Mouse (Mus musculus) lung, embryonic 16.5 days (tissue): ENCODE results near the gene Tnik. TPM values are rescaled to one million over a fixed set of nuclear protein-coding genes. Genes with fewer than 3 reads are reported as not detected.

Experiments
- ATAC-seq: fragments of 200-750 bp; cut with Nextera tagmentation; 2 replicates; pipeline ENCODE4 v1.8.0; 2017; ENCODE audit warnings: low read depth, mild to moderate bottlenecking, moderate library complexity
- H3K27ac ChIP-seq: fragments of 300-500 bp; sonication (generic); 2 replicates; pipeline ENCODE4 v1.5.1; 2014; ENCODE audit warnings: mild to moderate bottlenecking, control low read depth, low read length
- H3K27me3 ChIP-seq: fragments of 300-500 bp; sonication (generic); 2 replicates; pipeline ENCODE4 v1.6.1; 2014; ENCODE audit warnings: low read depth, low read length, mixed read lengths; ENCODE audit not compliant: control insufficient read depth, insufficient read depth
- H3K36me3 ChIP-seq: fragments of 300-500 bp; sonication (generic); 2 replicates; pipeline ENCODE4 v1.6.1; 2014; ENCODE audit warnings: low read length; ENCODE audit not compliant: control insufficient read depth, insufficient read depth
- H3K4me1 ChIP-seq: fragments of 300-500 bp; sonication (generic); replicated peaks from 2 replicates; pipeline ENCODE4 v1.6.1; 2014; ENCODE audit warnings: low read length, mixed read lengths; ENCODE audit not compliant: control insufficient read depth, insufficient read depth
- H3K4me2 ChIP-seq: fragments of 300-500 bp; sonication (generic); 2 replicates; pipeline ENCODE4 v1.6.1; 2014; ENCODE audit warnings: low read depth, low read length, control low read depth
- H3K4me3 ChIP-seq: fragments of 300-500 bp; sonication (generic); 2 replicates; pipeline ENCODE4 v1.5.1; 2014; ENCODE audit warnings: mild to moderate bottlenecking, low read length, control low read depth
- H3K9ac ChIP-seq: fragments of 300-500 bp; sonication (generic); 2 replicates; pipeline ENCODE4 v1.6.1; 2014; ENCODE audit warnings: low read length, control low read depth
- H3K9me3 ChIP-seq: fragments of 300-500 bp; sonication (generic); 2 replicates; pipeline ENCODE4 v1.6.1; 2016; ENCODE audit warnings: low read length; ENCODE audit not compliant: control insufficient read depth
- WGBS: fragments of 180-500 bp; shearing (Covaris S2); extraction: QIAGEN DNeasy Blood & Tissue Kit; methylation state at CpG from one replicate; pipeline ENCODE4 v1.1.7; 2014; 5-methylcytosine and 5-hydroxymethylcytosine counted together
- polyA plus RNA-seq: library from polyadenylated mRNA; unstranded; fragments of >200 nt; fragmentation: Nextera tagmentation; extraction: Ambion mirVana; gene quantifications from 2 replicates; pipeline ENCODE4 v1.2.1, GENCODE M21; 2015

Gene Tnik
- polyA plus RNA-seq, 1 experiment from 2014 or later = 10.4 TPM

GRCm38 (mm10) chr3:28289693-28290092, 26.7 kb downstream of the Tnik start:
- ATAC-seq = no peak
- no peak overlapping the region for H3K27ac ChIP-seq
- no peaks in the 10 kb centered on the region for H3K27me3 ChIP-seq
- no peak overlapping the region for H3K4me2 ChIP-seq
- no peaks in the 10 kb centered on the region for H3K4me1 ChIP-seq
- WGBS = 79% methylated on average over 1 of the region's 1 CpGs
- H3K4me3 ChIP-seq = no peak overlapping the region
- H3K9me3 ChIP-seq = no peaks in the 10 kb centered on the region
- no peaks in the 10 kb centered on the region for H3K36me3 ChIP-seq
- no peak overlapping the region for H3K9ac ChIP-seq

- H3K9me3 ChIP-seq = no peaks in the 10 kb centered on the region
- H3K36me3 ChIP-seq = no peaks in the 10 kb centered on the region
- H3K4me3 ChIP-seq = no peak overlapping the region
- H3K27ac ChIP-seq = no peak overlapping the region; the same call in 1 of the 2 replicates
- no peak overlapping the region for H3K9ac ChIP-seq
- 37% methylated on average over 4 of the region's 4 CpGs for WGBS
- ATAC-seq = peak; percentile 87
- H3K4me2 ChIP-seq = no peak overlapping the region
- H3K4me1 ChIP-seq = 0 out of 2 replicates have a peak, but pooled peaks cover 4% of the 10 kb centered on the region
- no peaks in the 10 kb centered on the region for H3K27me3 ChIP-seq
Measured at GRCm38 (mm10) chr3:28301378-28301777, 38.4 kb downstream of the Tnik start.

GRCm38 (mm10) chr3:28303915-28304314, 40.9 kb downstream of the Tnik start:
- H3K27ac ChIP-seq = no peak overlapping the region
- no peaks in the 10 kb centered on the region for H3K36me3 ChIP-seq
- no peaks in the 10 kb centered on the region for H3K27me3 ChIP-seq
- no peak for ATAC-seq
- no peak overlapping the region for H3K4me3 ChIP-seq
- no peak overlapping the region for H3K9ac ChIP-seq
- H3K9me3 ChIP-seq = no peaks in the 10 kb centered on the region
- H3K4me2 ChIP-seq = no peak overlapping the region
- 0 out of 2 replicates have a peak, but pooled peaks cover 4% of the 10 kb centered on the region for H3K4me1 ChIP-seq
- WGBS = 71% methylated on average over 5 of the region's 5 CpGs

GRCm38 (mm10) chr3:28306852-28307251, 43.8 kb downstream of the Tnik start:
- H3K27ac ChIP-seq = no peak overlapping the region

GRCm38 (mm10) chr3:28314438-28314837, 51.4 kb downstream of the Tnik start:
- no peak for ATAC-seq
- H3K9ac ChIP-seq = no peak overlapping the region
- no peaks in the 10 kb centered on the region for H3K27me3 ChIP-seq
- no peak overlapping the region for H3K4me3 ChIP-seq
- no peak overlapping the region for H3K27ac ChIP-seq
- no peaks in the 10 kb centered on the region for H3K9me3 ChIP-seq
- no peaks in the 10 kb centered on the region for H3K36me3 ChIP-seq
- no peaks in the 10 kb centered on the region for H3K4me1 ChIP-seq
- 87% methylated on average over 2 of the region's 2 CpGs for WGBS
- H3K4me2 ChIP-seq = no peak overlapping the region

More at GRCm38 (mm10) chr3:28306852-28307251, 43.8 kb downstream of the Tnik start:
- Histone ChIP-seq H3K4me3 (no peak overlapping the region), H3K4me1 (0 out of 2 replicates have a peak, but pooled peaks cover 2% of the 10 kb centered on the region), H3K36me3 (no peaks in the 10 kb centered on the region), H3K27me3 (no peaks in the 10 kb centered on the region), H3K4me2 (no peak overlapping the region), H3K9ac (no peak overlapping the region), H3K9me3 (no peaks in the 10 kb centered on the region)
- peak; percentile 74 for ATAC-seq
- WGBS = 57% methylated on average over 3 of the region's 3 CpGs

- H3K27me3 ChIP-seq = no peaks in the 10 kb centered on the region
- no peaks in the 10 kb centered on the region for H3K4me1 ChIP-seq
- H3K9me3 ChIP-seq = no peaks in the 10 kb centered on the region
- WGBS = 68% methylated on average over 1 of the region's 1 CpGs
- no peak overlapping the region for H3K27ac ChIP-seq
- H3K4me2 ChIP-seq = no peak overlapping the region
- H3K36me3 ChIP-seq = no peaks in the 10 kb centered on the region
- no peak overlapping the region for H3K4me3 ChIP-seq
- no peak overlapping the region for H3K9ac ChIP-seq
- ATAC-seq = no peak
Measured at GRCm38 (mm10) chr3:28317339-28317738, 54.3 kb downstream of the Tnik start.

GRCm38 (mm10) chr3:28321635-28322034, 58.6 kb downstream of the Tnik start:
- Histone ChIP-seq H3K4me1 (no peaks in the 10 kb centered on the region), H3K4me2 (no peak overlapping the region), H3K9ac (no peak overlapping the region), H3K27ac (no peak overlapping the region), H3K4me3 (no peak overlapping the region), H3K9me3 (no peaks in the 10 kb centered on the region), H3K27me3 (no peaks in the 10 kb centered on the region), H3K36me3 (no peaks in the 10 kb centered on the region)
- 76% methylated on average over 8 of the region's 8 CpGs for WGBS
- no peak for ATAC-seq

- ATAC-seq = no peak
- H3K27ac ChIP-seq = no peak overlapping the region
Measured at GRCm38 (mm10) chr3:28325613-28326233, 62.7 kb downstream of the Tnik start.

GRCm38 (mm10) chr3:28332316-28332715, 69.3 kb downstream of the Tnik start:
- Histone ChIP-seq H3K9me3 (no peaks in the 10 kb centered on the region), H3K4me2 (no peak overlapping the region), H3K36me3 (no peaks in the 10 kb centered on the region), H3K27ac (no peak overlapping the region), H3K9ac (no peak overlapping the region), H3K27me3 (no peaks in the 10 kb centered on the region), H3K4me1 (peaks cover 6% of the 10 kb centered on the region), H3K4me3 (no peak overlapping the region)
- WGBS = 48% methylated on average over 5 of the region's 5 CpGs
- no peak for ATAC-seq

More at GRCm38 (mm10) chr3:28325613-28326233, 62.7 kb downstream of the Tnik start:
- no peaks in the 10 kb centered on the region for H3K27me3 ChIP-seq
- H3K9me3 ChIP-seq = no peaks in the 10 kb centered on the region
- H3K36me3 ChIP-seq = no peaks in the 10 kb centered on the region
- no peak overlapping the region for H3K4me3 ChIP-seq
- no peaks in the 10 kb centered on the region for H3K4me1 ChIP-seq
- H3K4me2 ChIP-seq = no peak overlapping the region
- WGBS = 79% methylated on average over 8 of the region's 8 CpGs
- no peak overlapping the region for H3K9ac ChIP-seq
